Mouse (Mus musculus) midbrain, embryonic 15.5 days (tissue): ENCODE data around the gene Olfr1098. TPM values are rescaled to one million over a fixed set of nuclear protein-coding genes. Genes with fewer than 3 reads are reported as not detected.

Experiments used
- ATAC-seq: fragments of 200-750 bp; cut with Nextera tagmentation; replicated peaks from 2 replicates; pipeline ENCODE4 v1.8.0; 2017; ENCODE audit warnings: moderate TSS enrichment
- H3K27ac ChIP-seq: fragments of 300-500 bp; sonication (generic); 2 replicates; pipeline ENCODE4 v1.5.1; 2015; ENCODE audit warnings: mild to moderate bottlenecking, inconsistent platforms
- H3K27me3 ChIP-seq: fragments of 300-500 bp; sonication (generic); replicated peaks from 2 replicates; pipeline ENCODE4 v1.6.1; 2015; ENCODE audit warnings: inconsistent platforms
- H3K36me3 ChIP-seq: fragments of 300-500 bp; sonication (generic); replicated peaks from 2 replicates; pipeline ENCODE4 v1.6.1; 2015; ENCODE audit warnings: inconsistent platforms
- H3K4me1 ChIP-seq: fragments of 300-500 bp; sonication (generic); 2 replicates; pipeline ENCODE4 v1.6.1; 2015; ENCODE audit warnings: inconsistent platforms
- H3K4me2 ChIP-seq: fragments of 300-500 bp; sonication (generic); 2 replicates; pipeline ENCODE4 v1.6.1; 2015; ENCODE audit warnings: inconsistent platforms, mild to moderate bottlenecking, moderate library complexity
- H3K4me3 ChIP-seq: fragments of 300-500 bp; sonication (generic); 2 replicates; pipeline ENCODE4 v1.5.1; 2015; ENCODE audit warnings: mild to moderate bottlenecking, inconsistent platforms
- H3K9ac ChIP-seq: fragments of 300-500 bp; sonication (generic); 2 replicates; pipeline ENCODE4 v1.6.1; 2015; ENCODE audit warnings: mild to moderate bottlenecking, inconsistent platforms
- H3K9me3 ChIP-seq: fragments of 300-500 bp; sonication (generic); 2 replicates; pipeline ENCODE4 v1.6.1; 2016; ENCODE audit warnings: inconsistent platforms
- WGBS: fragments of 180-500 bp; shearing (Covaris S2); methylation state at CpG from one replicate; pipeline ENCODE4 v1.1.7; 2015; ENCODE audit warnings: mixed read lengths; 5-methylcytosine and 5-hydroxymethylcytosine counted together
- polyA plus RNA-seq: library from polyadenylated mRNA; unstranded; fragments of >200 nt; fragmentation: Nextera tagmentation; extraction: Ambion mirVana; gene quantifications from 2 replicates; pipeline ENCODE4 v1.2.1, GENCODE M21; 2015

The Olfr1098 gene
- polyA plus RNA-seq = not detected in 2 replicates

- Histone ChIP-seq H3K36me3 (no peaks in the 10 kb centered on the region), H3K4me2 (no peak within 1 kb of the TSS), H3K27ac (no peak within 1 kb of the TSS), H3K27me3 (no peaks in the 10 kb centered on the region), H3K4me1 (no peaks in the 10 kb centered on the region), H3K9ac (no peak within 1 kb of the TSS), H3K4me3 (no peak within 1 kb of the TSS), H3K9me3 (no peaks in the 10 kb centered on the region)
- 79% methylated on average over 1 of the region's 1 CpGs for WGBS
- no peak for ATAC-seq
These were observed at the start of gene Olfr1098 for GRCm38 (mm10) chr2:86924445-86924844. TSS of gene Olfr1098 (minus strand) at chr2:86924545.

GRCm38 (mm10) chr2:86960593-86960992 is 36.2 kb upstream of the Olfr1098 start, which contains the start of gene Olfr1099:
TSS of gene Olfr1099 (minus strand) at chr2:86960693.
- no peak within 1 kb of the TSS for H3K27ac ChIP-seq
- H3K9ac ChIP-seq = no peak within 1 kb of the TSS
- no peaks in the 10 kb centered on the region for H3K9me3 ChIP-seq
- H3K4me1 ChIP-seq = no peaks in the 10 kb centered on the region
- no peaks in the 10 kb centered on the region for H3K36me3 ChIP-seq
- no peak within 1 kb of the TSS for H3K4me2 ChIP-seq
- H3K4me3 ChIP-seq = no peak within 1 kb of the TSS
- ATAC-seq = no peak
- 77% methylated on average over 1 of the region's 1 CpGs for WGBS
- no peaks in the 10 kb centered on the region for H3K27me3 ChIP-seq

GRCm38 (mm10) chr2:86926557-86926956 is 2.2 kb upstream of the Olfr1098 start:
- no peak overlapping the region for H3K9ac ChIP-seq
- ATAC-seq = no peak

GRCm38 (mm10) chr2:86905647-86906046 is 18.7 kb downstream of the Olfr1098 start:
- no peak overlapping the region for H3K4me2 ChIP-seq
- no peaks in the 10 kb centered on the region for H3K4me1 ChIP-seq
- H3K9ac ChIP-seq = no peak overlapping the region
- H3K27me3 ChIP-seq = no peaks in the 10 kb centered on the region
- no peaks in the 10 kb centered on the region for H3K9me3 ChIP-seq
- WGBS = 88% methylated on average over 2 of the region's 2 CpGs
- no peak for ATAC-seq
- H3K36me3 ChIP-seq = no peaks in the 10 kb centered on the region
- H3K27ac ChIP-seq = no peak overlapping the region
- H3K4me3 ChIP-seq = no peak overlapping the region

More at GRCm38 (mm10) chr2:86926557-86926956, 2.2 kb upstream of the Olfr1098 start:
- H3K4me1 ChIP-seq = no peaks in the 10 kb centered on the region
- no peaks in the 10 kb centered on the region for H3K36me3 ChIP-seq
- no peak overlapping the region for H3K4me2 ChIP-seq
- H3K27ac ChIP-seq = no peak overlapping the region
- H3K4me3 ChIP-seq = no peak overlapping the region
- H3K27me3 ChIP-seq = no peaks in the 10 kb centered on the region
- no peaks in the 10 kb centered on the region for H3K9me3 ChIP-seq

- Histone ChIP-seq H3K4me2 (no peak within 1 kb of the TSS), H3K4me1 (no peaks in the 10 kb centered on the region), H3K9ac (no peak within 1 kb of the TSS), H3K27ac (no peak within 1 kb of the TSS), H3K9me3 (no peaks in the 10 kb centered on the region), H3K4me3 (no peak within 1 kb of the TSS), H3K27me3 (no peaks in the 10 kb centered on the region), H3K36me3 (no peaks in the 10 kb centered on the region)
- WGBS = 96% methylated on average over 1 of the region's 1 CpGs
- no peak for ATAC-seq
These were observed 32.2 kb downstream of the Olfr1098 start, which contains the start of gene Olfr1097 for GRCm38 (mm10) chr2:86892116-86892515. TSS of gene Olfr1097 (minus strand) at chr2:86892216.

- H3K9ac ChIP-seq = no peak within 1 kb of the TSS
- no peaks in the 10 kb centered on the region for H3K36me3 ChIP-seq
- 66% methylated on average over 1 of the region's 1 CpGs for WGBS
- no peaks in the 10 kb centered on the region for H3K9me3 ChIP-seq
- H3K27ac ChIP-seq = no peak within 1 kb of the TSS
- H3K4me2 ChIP-seq = no peak within 1 kb of the TSS
- H3K4me1 ChIP-seq = no peaks in the 10 kb centered on the region
- ATAC-seq = no peak
- H3K27me3 ChIP-seq = no peaks in the 10 kb centered on the region
- H3K4me3 ChIP-seq = no peak within 1 kb of the TSS
These were observed 49.6 kb downstream of the Olfr1098 start, which contains the start of gene Gm13723 for GRCm38 (mm10) chr2:86874702-86875101. TSS of gene Gm13723 (minus strand) at chr2:86874802.

Other genes starting within 250 kb of the Olfr1098 start
- gene Olfr1086, start 244.5 kb downstream of the Olfr1098 start, polyA plus RNA-seq = not detected in 2 replicates
- gene Olfr1087, start 226.2 kb downstream of the Olfr1098 start, polyA plus RNA-seq = not detected in 2 replicates
- gene Olfr1089, start 190.8 kb downstream of the Olfr1098 start, polyA plus RNA-seq = not detected in 2 replicates
- not detected in 2 replicates for gene Olfr1090, start 165.6 kb downstream of the Olfr1098 start, polyA plus RNA-seq
- gene Olfr1093, start 142.1 kb downstream of the Olfr1098 start, polyA plus RNA-seq = not detected in 2 replicates
- gene Olfr141, start 114.5 kb downstream of the Olfr1098 start, polyA plus RNA-seq = not detected in 2 replicates
- gene Olfr1094, start 99.9 kb downstream of the Olfr1098 start, polyA plus RNA-seq = not detected in 2 replicates
- not detected in 2 replicates for gene Olfr1095, start 72.8 kb downstream of the Olfr1098 start, polyA plus RNA-seq
- not detected in 2 replicates for gene Gm13723, start 49.7 kb downstream of the Olfr1098 start, polyA plus RNA-seq
- gene Olfr1097, start 32.3 kb downstream of the Olfr1098 start, polyA plus RNA-seq = not detected in 2 replicates
- not detected in 2 replicates for gene Olfr1099, start 36.1 kb upstream of the Olfr1098 start, polyA plus RNA-seq
- gene Olfr1100, start 55.4 kb upstream of the Olfr1098 start, polyA plus RNA-seq = not detected in 2 replicates
- not detected in 2 replicates for gene Olfr1101, start 66.7 kb upstream of the Olfr1098 start, polyA plus RNA-seq
- gene Olfr1102, start 73.9 kb upstream of the Olfr1098 start, polyA plus RNA-seq = not detected in 2 replicates
- gene Olfr1104, start 102.5 kb upstream of the Olfr1098 start, polyA plus RNA-seq = not detected in 2 replicates
- not detected in 2 replicates for gene Olfr1105, start 112.0 kb upstream of the Olfr1098 start, polyA plus RNA-seq
- gene Olfr1106, start 127.7 kb upstream of the Olfr1098 start, polyA plus RNA-seq = not detected in 2 replicates
- not detected in 2 replicates for gene Olfr1107, start 151.3 kb upstream of the Olfr1098 start, polyA plus RNA-seq
- gene Olfr1109, start 171.5 kb upstream of the Olfr1098 start, polyA plus RNA-seq = not detected in 2 replicates
- not detected in 2 replicates for gene Olfr259, start 190.0 kb upstream of the Olfr1098 start, polyA plus RNA-seq
- gene Olfr1110, start 215.8 kb upstream of the Olfr1098 start, polyA plus RNA-seq = not detected in 2 replicates
- not detected in 2 replicates for gene Olfr1111, start 228.1 kb upstream of the Olfr1098 start, polyA plus RNA-seq